Mouse (Mus musculus) limb, embryonic 13.5 days (tissue): Measurements from ENCODE around the gene Snx21. TPM values are rescaled to one million over a fixed set of nuclear protein-coding genes. Genes with fewer than 3 reads are reported as not detected.

Source experiments
- ATAC-seq: fragments of 200-750 bp; cut with Nextera tagmentation; 2 replicates; pipeline ENCODE4 v1.8.0; 2017; ENCODE audit warnings: low read depth, moderate number of reproducible peaks, moderate TSS enrichment; ENCODE audit not compliant: low FRiP score
- H3K27ac ChIP-seq: fragments of 300-500 bp; sonication (generic); 2 replicates; pipeline ENCODE4 v1.5.1; 2015; ENCODE audit warnings: inconsistent platforms, mild to moderate bottlenecking, moderate library complexity
- H3K27me3 ChIP-seq: fragments of 300-500 bp; sonication (generic); 2 replicates; pipeline ENCODE4 v1.6.1; 2015; ENCODE audit warnings: mild to moderate bottlenecking, inconsistent platforms
- H3K36me3 ChIP-seq: fragments of 300-500 bp; sonication (generic); 2 replicates; pipeline ENCODE4 v1.6.1; 2015; ENCODE audit warnings: inconsistent platforms, mild to moderate bottlenecking, moderate library complexity
- H3K4me1 ChIP-seq: fragments of 300-500 bp; sonication (generic); 2 replicates; pipeline ENCODE4 v1.6.1; 2015; ENCODE audit warnings: inconsistent platforms
- H3K4me2 ChIP-seq: fragments of 300-500 bp; sonication (generic); replicated peaks from 2 replicates; pipeline ENCODE4 v1.6.1; 2015; ENCODE audit warnings: inconsistent platforms, mild to moderate bottlenecking, moderate library complexity
- H3K4me3 ChIP-seq: fragments of 300-500 bp; sonication (generic); 2 replicates; pipeline ENCODE4 v1.5.1; 2015; ENCODE audit warnings: moderate library complexity, mild to moderate bottlenecking, inconsistent platforms
- H3K9ac ChIP-seq: fragments of 300-500 bp; sonication (generic); 2 replicates; pipeline ENCODE4 v1.6.1; 2015; ENCODE audit warnings: mild to moderate bottlenecking, inconsistent platforms
- H3K9me3 ChIP-seq: fragments of 300-500 bp; sonication (generic); 2 replicates; pipeline ENCODE4 v1.6.1; 2016; ENCODE audit warnings: inconsistent platforms
- WGBS: fragments of 180-500 bp; shearing (Covaris S2); methylation state at CpG from one replicate; pipeline ENCODE4 v1.1.7; 2015; 5-methylcytosine and 5-hydroxymethylcytosine counted together
- polyA plus RNA-seq: library from polyadenylated mRNA; unstranded; fragments of >200 nt; fragmentation: Nextera tagmentation; extraction: Ambion mirVana; gene quantifications from 2 replicates; pipeline ENCODE4 v1.2.1, GENCODE M21; 2015

Gene Snx21
- 26.3 and 27.6 TPM in 2 replicates for polyA plus RNA-seq

DNA sequence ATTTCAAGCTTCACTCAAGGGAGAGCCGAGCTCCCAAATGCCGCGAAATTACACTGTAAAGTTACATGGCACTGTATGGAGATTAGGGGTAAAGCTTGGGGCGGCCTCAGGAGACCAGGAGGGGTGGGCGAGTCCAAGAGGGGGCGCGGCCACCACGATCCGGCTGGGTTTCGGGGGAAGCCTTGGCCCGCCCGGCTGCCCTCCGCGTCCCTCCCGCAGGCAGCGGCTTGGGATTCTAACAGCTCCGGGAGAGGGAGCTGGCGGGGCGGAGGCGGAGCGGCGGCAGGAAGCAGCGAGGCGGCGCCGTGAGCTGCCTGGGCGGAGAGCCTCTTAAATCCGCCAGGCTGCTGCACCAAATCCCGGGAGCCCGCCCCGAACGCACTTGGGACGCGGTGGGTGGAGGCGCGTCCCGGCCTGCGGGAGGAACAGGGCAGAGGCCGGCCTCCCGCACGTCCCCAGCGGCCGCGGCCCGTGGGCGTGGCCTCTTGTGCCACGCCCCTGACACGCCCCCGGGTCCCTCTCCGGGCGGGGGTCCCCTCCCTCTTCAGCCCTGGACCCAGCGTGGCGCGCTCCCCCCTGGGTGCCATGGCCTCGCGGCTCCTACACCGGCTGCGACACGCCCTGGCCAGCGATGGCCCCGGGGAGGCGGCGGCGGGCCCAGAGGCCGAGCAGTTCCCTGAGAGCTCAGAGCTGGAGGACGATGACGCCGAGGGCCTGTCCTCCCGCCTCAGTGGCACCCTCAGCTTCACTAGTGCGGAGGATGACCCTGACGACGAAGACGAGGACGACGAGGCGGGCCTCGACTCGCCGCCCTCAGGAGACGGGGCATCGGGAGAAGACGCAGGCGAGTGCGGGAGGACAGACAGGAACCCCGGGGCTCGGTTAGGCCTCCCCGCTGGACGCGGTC is at the start of gene Snx21:
Gene Snx21 (plus strand): TSS at position 343 of the 907 bp plus-strand sequence.
- Histone ChIP-seq H3K9ac (peak within 1 kb of the TSS; percentile 82), H3K4me3 (peak within 1 kb of the TSS; percentile 70), H3K9me3 (no peaks in the 10 kb centered on the region), H3K4me1 (peaks cover 18% of the 10 kb centered on the region), H3K27me3 (no peaks in the 10 kb centered on the region), H3K27ac (peak within 1 kb of the TSS; percentile 84), H3K36me3 (peaks cover 15% of the 10 kb centered on the region), H3K4me2 (peak within 1 kb of the TSS; percentile 80)
- peak; percentile 86 for ATAC-seq
- under 1% methylated on average over 70 of the region's 89 CpGs for WGBS

DNA sequence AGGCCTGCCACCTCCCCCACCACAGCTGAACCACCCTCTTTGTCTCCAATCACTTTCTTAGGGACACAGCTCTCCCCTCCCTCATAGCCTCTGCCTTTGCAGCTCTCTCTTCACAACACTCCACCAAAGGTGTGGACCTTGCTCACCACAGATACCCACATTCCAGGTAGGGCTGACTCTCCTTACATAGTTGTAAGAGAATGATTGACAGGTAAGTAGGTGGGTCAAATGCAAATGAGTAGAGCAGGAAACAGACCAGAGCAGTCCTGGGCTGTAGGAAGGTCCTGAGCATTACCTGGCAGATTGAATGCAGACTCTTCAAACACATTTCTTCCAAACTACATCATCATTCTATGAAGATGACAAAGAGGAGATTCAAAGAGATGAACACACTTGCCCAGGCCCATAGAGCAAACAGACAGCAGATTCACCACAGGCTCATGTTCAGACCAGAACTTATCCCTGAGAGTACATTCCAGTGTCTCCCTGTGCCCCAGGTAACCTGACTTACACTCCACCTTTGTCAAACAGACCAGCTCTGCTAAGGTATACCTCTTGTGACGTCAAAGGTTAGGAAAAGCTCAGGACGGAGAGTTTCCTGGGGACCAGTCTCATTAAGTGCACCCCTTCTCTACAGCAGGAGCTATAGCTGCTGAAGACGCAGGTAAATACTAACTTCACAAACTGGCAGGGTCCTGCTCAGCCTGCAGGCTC is 48.1 kb upstream of the Snx21 start:
- H3K4me2 ChIP-seq = no peak overlapping the region
- no peaks in the 10 kb centered on the region for H3K9me3 ChIP-seq
- no peak overlapping the region for H3K4me3 ChIP-seq
- no peak overlapping the region for H3K9ac ChIP-seq
- H3K4me1 ChIP-seq = no peaks in the 10 kb centered on the region
- WGBS = 56% methylated on average over 3 of the region's 3 CpGs
- H3K36me3 ChIP-seq = no peaks in the 10 kb centered on the region
- no peaks in the 10 kb centered on the region for H3K27me3 ChIP-seq
- no peak overlapping the region for H3K27ac ChIP-seq
- no peak for ATAC-seq

DNA sequence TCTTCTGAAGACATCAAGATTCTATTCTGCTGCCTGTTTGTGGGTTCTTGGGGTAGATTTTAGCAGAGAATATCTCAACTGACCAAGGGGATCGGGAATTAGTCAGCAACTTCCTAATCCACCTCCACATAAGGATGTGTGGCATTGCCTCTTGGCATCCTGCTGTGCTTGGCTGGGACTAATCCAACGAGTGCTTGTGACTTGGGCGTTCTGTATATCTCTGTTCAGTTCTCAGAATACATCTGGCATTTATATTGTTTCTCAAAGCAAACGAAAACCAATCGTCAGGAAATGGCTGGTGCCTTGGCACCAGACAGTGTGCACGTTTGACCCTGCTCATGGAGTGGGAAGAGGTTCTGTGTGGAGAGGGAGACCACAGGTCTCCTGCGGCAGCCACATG is 45.7 kb upstream of the Snx21 start:
- Histone ChIP-seq H3K27ac (no peak overlapping the region), H3K36me3 (no peaks in the 10 kb centered on the region), H3K4me2 (no peak overlapping the region), H3K4me3 (no peak overlapping the region), H3K9me3 (no peaks in the 10 kb centered on the region), H3K9ac (no peak overlapping the region), H3K27me3 (no peaks in the 10 kb centered on the region), H3K4me1 (peaks cover 1% of the 10 kb centered on the region)
- 29% methylated on average over 7 of the region's 7 CpGs for WGBS
- no peak for ATAC-seq

DNA sequence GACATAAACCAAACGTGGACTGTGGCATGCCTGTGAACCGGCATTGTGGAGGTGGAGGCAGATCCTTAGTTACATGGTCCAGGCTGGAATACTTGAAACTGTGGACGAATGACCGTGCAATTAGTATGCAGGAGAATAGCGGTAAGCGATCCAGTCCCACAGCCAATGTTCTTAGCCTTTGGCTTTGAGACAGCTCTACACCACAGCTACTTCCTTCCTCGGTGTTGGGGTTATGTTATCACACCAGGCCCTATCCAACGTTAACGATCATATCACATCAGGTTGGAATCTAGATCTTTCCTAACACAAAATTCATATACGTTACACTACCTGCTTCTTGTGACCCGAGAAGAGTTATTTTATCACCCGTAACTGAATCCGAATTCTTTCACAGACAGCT is 40.6 kb upstream of the Snx21 start:
- Histone ChIP-seq H3K27ac (no peak overlapping the region), H3K4me3 (peak overlapping the region; percentile 91), H3K4me2 (peak overlapping the region; percentile 92), H3K9ac (peak overlapping the region; percentile 97), H3K27me3 (no peaks in the 10 kb centered on the region), H3K4me1 (peaks cover 24% of the 10 kb centered on the region), H3K36me3 (peaks cover 23% of the 10 kb centered on the region), H3K9me3 (no peaks in the 10 kb centered on the region)
- ATAC-seq = no peak
- 76% methylated on average over 13 of the region's 13 CpGs for WGBS

DNA sequence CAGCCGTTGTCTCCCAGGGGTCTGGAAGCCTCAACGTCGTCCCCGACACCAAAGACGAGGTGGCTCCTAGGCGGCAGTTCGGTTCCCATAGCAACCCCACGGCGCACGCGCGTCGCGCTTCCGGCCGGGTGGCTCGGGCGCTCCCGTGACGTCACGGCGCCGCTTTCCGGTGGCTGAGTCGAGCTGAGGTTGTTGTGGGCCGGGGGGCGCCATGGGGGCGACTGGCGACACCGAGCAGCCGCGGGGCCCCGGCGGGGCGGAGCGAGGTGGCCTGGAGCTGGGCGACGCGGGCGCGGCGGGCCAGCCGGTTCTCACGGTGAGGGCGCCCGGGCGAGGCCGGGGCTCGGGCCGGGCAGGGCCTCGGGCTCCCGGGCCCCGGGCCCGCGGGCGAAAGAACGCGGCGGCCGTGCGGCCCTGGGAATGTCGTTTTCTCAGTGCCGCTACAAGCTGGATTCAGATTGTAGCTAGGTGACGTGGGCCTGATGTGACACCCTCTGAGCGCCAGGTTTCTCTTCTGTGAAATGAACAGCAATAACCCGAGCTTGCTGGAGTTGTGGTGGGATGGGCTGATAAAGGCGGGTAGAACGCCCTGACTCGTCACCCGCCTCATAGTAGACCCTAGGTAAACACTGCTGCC is 39.7 kb upstream of the Snx21 start, which contains the start of the genes Wfdc3 and Dnttip1:
Gene Wfdc3 (minus strand): TSS at position 89 of the 637 bp plus-strand sequence.
Gene Dnttip1 (plus strand): TSS at position 141 of the 637 bp plus-strand sequence.
- Histone ChIP-seq H3K4me2 (peak within 1 kb of the TSS; percentile 92), H3K9ac (peak within 1 kb of the TSS; percentile 97), H3K27ac (peak within 1 kb of the TSS; percentile 52; the same call in 1 of the 2 replicates), H3K4me3 (peak within 1 kb of the TSS; percentile 91), H3K9me3 (no peaks in the 10 kb centered on the region), H3K4me1 (peaks cover 24% of the 10 kb centered on the region), H3K36me3 (peaks cover 33% of the 10 kb centered on the region), H3K27me3 (no peaks in the 10 kb centered on the region)
- peak; percentile 96 for ATAC-seq
- under 1% methylated on average over 69 of the region's 70 CpGs for WGBS

DNA sequence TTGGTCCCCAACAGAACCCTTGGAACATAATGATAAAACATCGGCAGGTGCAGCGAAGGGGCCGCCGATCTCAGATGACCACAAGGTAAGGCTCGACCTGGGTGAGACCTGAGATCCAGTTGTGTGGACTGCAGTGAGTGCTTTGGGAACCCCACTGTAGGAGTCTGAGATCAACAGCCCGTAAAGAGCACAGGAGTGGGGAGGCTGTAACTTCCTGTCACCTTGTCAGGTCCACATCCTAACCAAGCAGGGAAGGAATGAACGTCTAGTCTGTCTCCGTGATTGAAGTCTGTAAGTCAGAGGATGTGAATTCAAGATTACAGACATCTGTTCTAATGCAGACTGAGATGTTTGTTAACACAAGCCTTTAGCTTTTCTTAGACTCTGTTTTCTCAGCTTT is 38.9 kb upstream of the Snx21 start:
- Histone ChIP-seq H3K4me3 (peak overlapping the region; percentile 91), H3K4me2 (peak overlapping the region; percentile 92), H3K27ac (no peak overlapping the region), H3K27me3 (no peaks in the 10 kb centered on the region), H3K9me3 (no peaks in the 10 kb centered on the region), H3K36me3 (peaks cover 40% of the 10 kb centered on the region), H3K9ac (peak overlapping the region; percentile 97), H3K4me1 (peaks cover 24% of the 10 kb centered on the region)
- 55% methylated on average over 8 of the region's 8 CpGs for WGBS
- ATAC-seq = no peak

DNA sequence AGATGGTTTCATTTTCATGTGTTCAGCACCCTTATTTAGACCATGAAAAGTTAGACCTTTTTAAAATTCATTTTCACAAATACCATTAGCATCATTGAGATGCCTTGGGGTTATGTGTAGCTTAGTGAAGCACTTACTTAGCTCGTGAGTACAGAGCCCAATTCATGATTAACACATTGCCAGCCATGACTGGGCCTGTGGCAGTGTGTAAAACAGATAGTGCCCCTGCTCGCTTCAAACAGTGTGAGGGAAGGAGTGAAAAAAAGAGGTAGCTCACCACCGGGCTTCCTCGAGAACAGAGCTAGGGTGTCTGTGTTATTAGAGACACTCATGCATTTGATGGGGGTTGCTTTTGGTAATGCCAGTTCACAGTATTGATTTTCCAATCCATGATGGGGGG is 37.4 kb upstream of the Snx21 start:
- no peak overlapping the region for H3K4me3 ChIP-seq
- H3K9me3 ChIP-seq = no peaks in the 10 kb centered on the region
- H3K36me3 ChIP-seq = peaks cover 55% of the 10 kb centered on the region
- no peaks in the 10 kb centered on the region for H3K27me3 ChIP-seq
- 81% methylated on average over 4 of the region's 4 CpGs for WGBS
- H3K4me1 ChIP-seq = peaks cover 24% of the 10 kb centered on the region
- no peak overlapping the region for H3K9ac ChIP-seq
- no peak overlapping the region for H3K4me2 ChIP-seq
- ATAC-seq = no peak
- no peak overlapping the region for H3K27ac ChIP-seq

DNA sequence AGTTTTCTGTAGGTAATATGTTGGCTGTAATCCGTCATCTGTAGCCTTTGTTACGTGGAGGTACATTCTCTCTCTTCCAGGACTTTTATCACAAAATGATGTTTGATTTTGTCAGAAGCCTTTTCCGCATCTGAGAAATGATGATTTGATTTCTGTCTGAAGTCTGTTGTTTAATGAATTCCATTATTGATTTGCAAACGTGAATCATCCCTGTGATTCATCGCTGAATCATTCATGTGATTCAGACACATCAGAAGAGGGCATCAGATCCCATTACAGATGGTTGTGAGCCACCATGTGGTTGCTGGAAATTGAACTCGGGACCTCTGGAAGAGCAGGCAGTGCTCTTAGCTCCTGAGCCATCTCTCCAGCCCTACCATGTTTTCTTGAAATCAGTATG is 36.6 kb upstream of the Snx21 start:
- peaks cover 63% of the 10 kb centered on the region for H3K36me3 ChIP-seq
- H3K9ac ChIP-seq = no peak overlapping the region
- H3K9me3 ChIP-seq = no peaks in the 10 kb centered on the region
- H3K27me3 ChIP-seq = no peaks in the 10 kb centered on the region
- ATAC-seq = no peak
- WGBS = 92% methylated on average over 6 of the region's 6 CpGs
- no peak overlapping the region for H3K4me3 ChIP-seq
- no peak overlapping the region for H3K4me2 ChIP-seq
- no peak overlapping the region for H3K27ac ChIP-seq
- peaks cover 24% of the 10 kb centered on the region for H3K4me1 ChIP-seq

DNA sequence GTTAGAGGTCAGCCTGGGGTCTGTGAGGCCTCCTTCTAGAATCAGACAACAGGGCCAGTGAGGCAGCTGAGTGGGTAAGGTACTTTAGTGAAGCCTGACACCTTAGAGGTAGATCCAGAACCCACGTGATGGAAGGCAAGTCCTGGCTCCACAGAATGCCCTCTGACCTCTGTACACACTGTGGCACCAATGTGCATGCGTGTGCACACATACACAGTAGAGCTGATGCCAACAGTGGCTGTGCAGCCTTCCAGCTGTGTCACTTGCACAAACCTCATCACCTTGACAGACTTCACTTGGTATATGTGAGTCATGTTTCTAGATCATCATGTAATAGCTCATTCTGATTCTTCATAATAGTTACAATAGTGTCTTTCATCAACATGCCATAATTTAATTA is 33.2 kb upstream of the Snx21 start:
- no peak for ATAC-seq
- no peak overlapping the region for H3K4me2 ChIP-seq
- 0 out of 2 replicates have a peak, but pooled peaks cover 7% of the 10 kb centered on the region for H3K4me1 ChIP-seq
- 87% methylated on average over 2 of the region's 2 CpGs for WGBS
- no peaks in the 10 kb centered on the region for H3K27me3 ChIP-seq
- no peaks in the 10 kb centered on the region for H3K9me3 ChIP-seq
- H3K36me3 ChIP-seq = peaks cover 95% of the 10 kb centered on the region
- no peak overlapping the region for H3K9ac ChIP-seq
- H3K4me3 ChIP-seq = no peak overlapping the region
- no peak overlapping the region for H3K27ac ChIP-seq

DNA sequence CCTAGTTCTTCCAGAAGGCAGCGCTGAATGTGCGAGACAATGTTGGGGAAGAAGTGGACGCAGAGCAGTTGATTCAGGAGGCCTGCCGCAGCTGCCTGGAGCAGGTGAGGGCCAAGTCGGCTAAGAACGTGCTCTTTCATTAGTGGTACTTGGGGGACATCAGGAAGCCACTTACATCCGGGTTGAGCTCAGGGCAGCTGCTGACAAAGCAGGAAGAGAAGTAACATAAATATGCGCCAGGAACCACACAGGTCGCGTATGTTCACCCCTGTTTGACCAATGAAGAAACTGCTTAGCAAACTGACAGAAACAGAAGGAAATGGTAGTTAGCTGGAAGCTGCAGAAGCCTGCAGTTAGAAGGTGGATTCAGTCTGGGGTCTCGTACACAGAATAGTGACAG is 31.5 kb upstream of the Snx21 start:
- H3K36me3 ChIP-seq = peaks cover 95% of the 10 kb centered on the region
- H3K4me2 ChIP-seq = no peak overlapping the region
- no peak overlapping the region for H3K9ac ChIP-seq
- no peak for ATAC-seq
- H3K9me3 ChIP-seq = no peaks in the 10 kb centered on the region
- H3K4me1 ChIP-seq = no peaks in the 10 kb centered on the region
- H3K27me3 ChIP-seq = no peaks in the 10 kb centered on the region
- no peak overlapping the region for H3K4me3 ChIP-seq
- no peak overlapping the region for H3K27ac ChIP-seq
- 91% methylated on average over 11 of the region's 11 CpGs for WGBS

DNA sequence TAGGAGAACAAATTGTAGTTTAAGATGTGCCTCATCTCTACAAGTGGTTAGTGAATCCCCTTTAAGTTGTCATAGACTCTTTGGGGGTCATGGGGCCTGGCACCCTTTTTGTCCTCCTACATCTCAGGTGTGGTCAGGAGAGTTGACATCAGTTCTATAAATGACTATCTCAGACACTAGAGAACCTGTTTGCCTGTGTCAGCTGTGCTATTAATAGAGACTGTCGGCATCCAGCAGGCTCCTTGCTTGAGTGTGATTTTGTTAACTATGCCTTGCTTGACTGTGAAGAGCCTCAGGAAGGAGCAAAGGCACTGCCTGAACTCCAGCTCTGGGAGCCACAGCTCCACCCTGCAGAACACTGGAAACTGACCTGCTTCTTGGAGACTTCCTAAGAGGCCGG is 30.8 kb upstream of the Snx21 start:
- Histone ChIP-seq H3K36me3 (peaks cover 99% of the 10 kb centered on the region), H3K27ac (no peak overlapping the region), H3K27me3 (no peaks in the 10 kb centered on the region), H3K9me3 (no peaks in the 10 kb centered on the region), H3K4me3 (no peak overlapping the region), H3K4me2 (no peak overlapping the region), H3K9ac (no peak overlapping the region), H3K4me1 (no peaks in the 10 kb centered on the region)
- no peak for ATAC-seq
- 83% methylated on average over 2 of the region's 2 CpGs for WGBS

DNA sequence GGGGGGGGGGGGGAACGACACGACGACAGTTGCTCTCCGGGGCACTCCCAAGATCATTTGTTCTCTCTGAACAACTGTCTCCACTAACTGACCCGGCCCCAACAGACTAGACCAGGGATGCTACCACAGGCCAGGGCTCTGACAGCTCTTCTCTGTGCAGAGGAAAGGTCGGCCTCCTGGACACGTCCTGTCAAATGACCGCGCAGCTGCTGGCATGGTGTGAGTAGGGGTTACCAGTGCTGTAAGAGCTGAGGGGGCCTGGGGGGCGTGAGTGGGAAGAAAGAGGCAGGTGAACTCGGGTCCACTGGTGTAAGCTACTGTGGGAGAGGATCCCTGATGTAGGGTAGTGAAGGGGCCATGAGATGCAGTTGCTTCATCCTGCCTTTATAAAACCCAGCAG is 27.8 kb upstream of the Snx21 start:
- no peak overlapping the region for H3K27ac ChIP-seq
- 87% methylated on average over 11 of the region's 11 CpGs for WGBS

More for the DNA sequence above, 27.8 kb upstream of the Snx21 start:
- H3K4me3 ChIP-seq = no peak overlapping the region
- H3K4me2 ChIP-seq = no peak overlapping the region
- H3K9ac ChIP-seq = no peak overlapping the region
- H3K4me1 ChIP-seq = no peaks in the 10 kb centered on the region
- ATAC-seq = no peak
- peaks cover 100% of the 10 kb centered on the region for H3K36me3 ChIP-seq
- no peaks in the 10 kb centered on the region for H3K27me3 ChIP-seq
- no peaks in the 10 kb centered on the region for H3K9me3 ChIP-seq
